Mouse (Mus musculus) layer of hippocampus, adult 9-10 months (tissue): ENCODE data around the gene Mt4.
"Not testable (repeated sequence)": the region's sequence is repeated elsewhere in the genome, so short reads cannot be mapped to it uniquely, and the experiment has no call there.

Experiments
- DNase-seq: peaks from one replicate; pipeline ENCODE4 v3.0.0; 2022; ENCODE audit warnings: low spot score

Gene Mt4

DNA sequence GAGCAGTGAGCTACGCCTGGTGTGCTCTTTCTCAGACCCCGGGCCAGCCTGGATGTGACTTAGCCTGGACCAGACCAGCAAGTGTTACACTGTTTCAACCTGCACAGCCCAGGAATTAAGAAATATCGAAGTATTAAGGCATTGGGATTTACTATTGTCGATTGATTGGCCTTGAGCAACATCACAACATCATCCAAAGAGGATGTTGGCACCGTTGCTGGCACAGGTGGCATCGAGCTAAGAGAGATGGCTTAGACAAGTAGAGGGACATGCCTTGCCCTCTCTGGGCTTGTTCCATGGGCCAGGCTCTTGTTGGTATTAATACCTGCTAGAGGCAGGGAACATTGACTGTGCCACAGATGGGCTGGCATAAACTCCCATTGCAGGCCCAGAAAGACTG, 1.4 kb upstream of the Mt4 start:
- DNase-seq, result no peak

DNA sequence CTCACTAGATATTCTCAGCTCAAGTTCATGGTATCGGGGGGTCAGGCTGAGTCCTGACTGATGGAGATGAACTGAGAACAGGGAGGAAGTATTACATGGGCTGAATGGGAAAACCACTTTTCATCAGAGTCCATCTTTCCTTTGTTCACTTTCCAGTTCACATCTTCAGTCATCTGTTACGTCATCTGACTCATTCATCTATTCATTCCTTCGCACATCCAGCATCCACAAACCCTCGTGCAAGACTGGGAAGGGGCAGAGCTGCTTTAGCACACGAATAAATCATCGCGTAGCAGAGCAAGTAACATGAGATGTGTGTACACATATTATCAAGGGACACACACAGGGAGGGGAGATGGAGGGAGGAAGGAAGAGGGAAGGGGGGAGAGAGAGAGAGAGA, 805 bp upstream of the Mt4 start:
- DNase-seq, result no peak

DNA sequence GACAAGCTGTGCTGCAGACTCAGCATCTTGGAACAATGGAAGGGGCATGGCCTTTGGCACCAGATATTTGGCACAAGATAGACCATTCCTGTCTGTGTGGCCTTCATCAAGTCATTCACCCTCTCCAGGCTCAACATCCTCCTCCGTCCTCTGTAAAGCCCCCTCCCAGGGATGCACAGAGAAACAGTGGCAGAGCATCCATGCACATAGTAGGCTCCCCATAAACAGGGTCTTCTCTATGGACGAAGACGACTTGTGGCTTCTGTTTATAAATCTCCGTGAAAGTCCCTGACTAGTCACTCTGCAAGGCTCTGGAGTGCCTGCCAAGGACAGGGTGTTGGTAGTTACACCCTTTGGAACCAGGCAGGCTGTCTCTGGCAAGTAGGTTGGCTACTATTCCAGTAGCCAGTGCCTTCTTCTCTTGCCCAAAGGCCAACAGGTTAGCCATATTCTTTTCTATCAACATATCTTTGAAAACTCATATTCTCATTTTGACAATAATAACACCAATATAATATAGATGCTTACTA, 3.3 kb downstream of the Mt4 start:
- no peak for DNase-seq

DNA sequence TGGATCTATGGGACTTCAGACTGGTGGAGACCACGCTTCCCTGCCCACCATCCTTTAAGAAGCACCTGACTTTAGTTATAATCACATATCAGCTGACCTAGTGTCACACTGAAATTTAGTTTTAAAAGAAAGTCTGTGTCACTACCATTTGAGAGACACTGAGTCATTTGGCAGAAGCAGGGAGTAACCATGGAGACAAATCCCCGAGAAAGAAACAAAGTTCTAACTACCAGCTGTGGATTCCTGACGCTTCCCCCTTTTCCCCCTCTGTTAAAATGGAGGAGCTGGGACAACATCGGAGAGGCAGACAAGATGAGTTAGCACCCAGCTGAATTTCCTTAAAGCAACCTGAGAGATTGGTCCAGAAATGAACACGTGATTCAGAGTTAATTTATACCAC, 11.2 kb downstream of the Mt4 start:
- no peak for DNase-seq

DNA sequence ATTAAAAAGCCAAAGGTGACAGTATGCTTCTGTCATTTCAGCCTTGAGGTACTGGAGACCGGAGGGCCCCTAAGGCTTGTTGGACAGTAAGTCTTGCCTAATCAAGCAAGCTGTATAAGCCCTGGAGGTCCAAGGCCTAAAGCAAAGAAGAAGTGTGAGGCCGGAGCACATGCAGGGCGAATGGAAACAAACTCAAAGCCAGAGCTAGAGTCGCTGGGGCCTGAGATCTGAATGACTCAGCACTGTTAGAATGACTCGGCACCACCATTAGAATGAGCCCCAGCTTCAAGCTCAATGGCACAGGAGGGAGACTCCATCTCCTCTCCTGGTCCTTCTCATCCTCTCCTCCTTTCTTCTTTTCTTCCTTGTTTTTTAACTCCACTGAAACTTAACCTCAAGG, 13.9 kb downstream of the Mt4 start:
- no peak for DNase-seq

DNA sequence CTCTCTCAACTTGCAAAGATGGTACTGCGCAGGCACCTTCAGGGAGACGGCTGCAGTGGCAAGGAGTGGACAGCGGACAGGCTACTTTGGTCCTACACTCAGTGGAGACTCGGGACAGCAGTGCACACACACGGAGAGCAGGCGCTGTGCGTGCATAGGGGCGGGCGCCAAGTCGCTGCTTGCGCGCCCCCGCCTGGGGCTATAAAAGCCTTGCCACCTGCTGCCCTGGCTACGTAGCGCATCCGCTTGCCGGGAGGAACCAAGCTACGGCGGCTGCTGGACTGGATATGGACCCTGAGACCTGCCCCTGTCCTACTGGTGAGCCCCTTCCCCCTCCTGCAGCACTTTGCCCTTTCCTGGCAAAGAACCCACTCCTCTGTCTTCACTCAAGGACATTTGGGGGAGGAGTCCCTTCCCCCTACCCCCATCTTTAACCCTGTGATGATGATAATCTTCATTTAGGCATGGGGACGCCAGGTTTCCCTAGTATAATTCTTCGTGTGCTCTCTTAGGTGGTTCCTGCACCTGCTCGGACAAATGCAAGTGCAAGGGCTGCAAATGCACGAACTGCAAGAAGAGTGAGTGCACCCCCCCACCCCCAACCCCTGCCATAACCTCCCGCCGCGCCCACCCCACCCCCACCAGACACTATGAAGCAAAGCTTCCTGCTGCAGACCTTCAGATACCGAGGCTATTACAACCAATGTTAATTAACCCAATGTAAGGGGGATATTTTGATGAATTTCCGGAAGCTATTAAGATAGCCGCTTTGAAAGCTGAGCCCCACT, 15.7 kb downstream of the Mt4 start, which contains the start of gene Mt3:
Gene Mt3 (plus strand): TSS at position 95 of the 788 bp plus-strand sequence.
- no peak for DNase-seq

DNA sequence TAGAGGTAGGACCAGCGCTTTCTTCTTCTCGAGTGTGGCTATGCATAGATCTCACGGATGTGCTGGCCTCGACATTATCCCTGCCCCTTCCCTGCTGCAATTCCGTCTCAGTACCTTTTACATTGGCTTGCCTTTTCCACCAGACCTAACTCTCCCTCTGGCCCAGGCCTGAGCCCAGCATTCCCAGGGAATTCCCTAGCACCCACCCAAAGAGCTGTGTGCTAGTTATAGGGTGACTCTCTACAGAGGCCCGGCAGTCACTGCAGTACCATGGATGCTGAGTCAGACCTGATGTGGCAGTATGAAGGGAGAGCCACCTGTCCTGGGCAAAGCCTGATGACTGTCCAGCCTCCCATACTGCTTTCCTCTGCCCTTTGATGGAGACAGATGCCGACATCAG, 16.5 kb downstream of the Mt4 start:
- no peak for DNase-seq

DNA sequence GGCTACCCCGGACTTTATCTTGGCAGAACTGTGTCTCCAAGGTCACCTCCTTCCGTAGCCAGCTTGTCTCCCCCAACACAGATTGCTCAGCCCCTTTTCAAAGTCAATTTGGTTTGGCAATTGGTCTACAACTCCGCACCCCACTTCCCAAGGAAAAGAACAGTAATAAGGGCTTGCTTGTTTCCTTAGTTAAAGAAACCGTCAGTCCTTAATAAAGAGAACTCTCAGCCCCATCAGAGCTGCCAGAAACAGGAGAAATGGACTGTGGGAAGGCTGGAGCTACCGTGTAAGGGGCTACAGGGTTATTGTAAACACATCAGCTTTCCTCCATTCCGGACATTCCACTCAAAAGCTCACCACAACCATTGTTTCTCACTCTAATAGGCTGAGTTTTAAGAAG, 17.5 kb downstream of the Mt4 start:
- DNase-seq, result no peak

DNA sequence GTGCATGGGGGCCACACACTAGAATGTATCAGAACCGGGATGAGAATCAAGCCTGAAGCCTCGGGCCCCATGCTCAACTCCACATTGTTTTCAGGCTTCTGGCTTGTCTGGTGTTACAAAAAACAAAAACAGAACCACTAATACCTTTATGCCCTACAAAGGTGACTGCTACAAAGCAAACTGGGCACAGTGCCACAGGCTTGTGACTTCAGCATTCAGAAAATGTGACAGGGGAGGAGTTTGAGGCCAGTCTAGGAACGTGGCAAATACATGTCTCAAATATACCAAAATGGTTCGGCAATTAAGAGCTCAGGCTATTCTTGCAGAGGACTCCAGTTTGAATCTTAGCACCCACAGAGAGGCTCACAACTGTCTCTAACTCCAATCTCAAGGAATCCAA, 19.1 kb downstream of the Mt4 start:
- DNase-seq, result no peak

DNA sequence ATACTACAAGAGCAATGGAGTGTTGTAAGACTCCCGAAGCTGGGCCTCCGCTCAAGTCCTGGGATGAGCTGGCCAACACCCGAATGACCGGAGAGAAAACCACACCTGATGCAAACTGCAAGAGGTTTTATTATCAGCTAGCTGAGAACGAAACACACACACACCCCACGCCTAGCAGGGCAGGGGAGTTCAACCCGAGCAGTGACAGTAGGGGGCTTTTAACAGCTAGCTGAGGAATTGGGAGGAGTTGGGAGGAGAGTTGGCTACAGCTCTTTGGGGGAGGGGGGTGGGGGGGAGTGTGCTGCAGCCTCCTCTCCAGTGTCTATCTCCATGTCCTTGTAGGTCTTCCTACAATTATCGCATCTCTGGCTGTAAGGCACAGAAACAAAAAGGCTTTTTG, 28.8 kb downstream of the Mt4 start:
- DNase-seq, result not testable (repeated sequence)

DNA sequence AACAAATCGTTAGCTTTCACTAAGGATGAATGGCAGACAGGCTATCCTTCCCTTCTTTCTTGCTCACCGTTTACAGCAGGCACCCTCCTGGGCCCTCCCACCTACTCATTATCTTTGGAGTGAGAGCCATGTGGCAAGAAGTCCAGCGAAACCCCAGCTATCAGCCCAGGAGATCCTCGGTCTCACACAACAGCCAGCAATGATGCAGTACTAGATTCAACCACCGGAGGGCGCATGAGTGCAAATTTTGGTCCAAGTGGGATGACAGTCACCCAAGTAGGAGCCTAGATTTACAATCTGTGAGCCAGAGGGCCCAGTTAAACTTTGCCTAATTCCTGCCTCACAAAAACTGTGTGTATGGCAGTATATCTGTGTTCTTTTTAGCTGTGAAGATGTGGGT, 30.2 kb downstream of the Mt4 start:
- peak; percentile 97 for DNase-seq

DNA sequence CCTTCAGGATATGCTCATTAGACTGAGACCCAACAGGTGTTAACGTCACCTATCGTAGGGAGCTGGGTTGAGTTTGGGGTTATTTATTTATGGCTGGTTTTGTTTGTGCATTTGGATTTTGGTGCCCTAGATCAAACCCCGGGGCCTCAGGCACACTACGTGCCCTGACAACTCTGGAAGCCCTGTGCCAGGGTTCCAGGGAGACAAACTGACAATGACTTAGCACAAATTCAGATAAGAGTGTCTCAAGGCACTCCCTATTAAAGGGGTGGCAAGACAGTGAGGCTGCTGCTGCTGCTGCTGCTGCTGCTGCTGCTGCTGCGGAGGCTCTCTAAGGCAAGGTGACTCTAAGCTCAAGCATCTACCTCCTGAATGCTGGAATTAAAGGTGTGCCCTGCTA, 32.5 kb downstream of the Mt4 start:
- DNase-seq, result no peak

DNA sequence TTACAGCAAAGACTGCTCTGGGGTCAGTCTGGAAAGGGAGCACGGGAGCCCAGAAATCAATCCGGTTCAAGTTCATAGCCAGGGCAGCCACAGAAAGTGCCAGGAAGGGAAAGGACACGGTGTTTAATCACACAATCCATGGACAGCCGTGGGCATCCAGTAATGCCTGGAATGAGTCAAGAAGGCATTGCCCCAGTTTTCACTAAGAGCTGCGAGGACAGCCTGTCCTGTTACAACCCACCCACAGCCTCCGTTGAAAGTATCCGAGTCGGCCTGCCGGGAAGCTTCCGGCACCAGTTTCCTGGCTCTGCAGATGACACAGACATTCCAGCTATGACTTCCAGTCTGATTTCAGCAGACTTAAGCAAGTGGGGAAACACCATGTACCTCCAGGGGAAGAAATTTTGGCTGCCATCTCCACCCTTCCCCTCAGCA, 34.3 kb downstream of the Mt4 start:
- no peak for DNase-seq

DNA sequence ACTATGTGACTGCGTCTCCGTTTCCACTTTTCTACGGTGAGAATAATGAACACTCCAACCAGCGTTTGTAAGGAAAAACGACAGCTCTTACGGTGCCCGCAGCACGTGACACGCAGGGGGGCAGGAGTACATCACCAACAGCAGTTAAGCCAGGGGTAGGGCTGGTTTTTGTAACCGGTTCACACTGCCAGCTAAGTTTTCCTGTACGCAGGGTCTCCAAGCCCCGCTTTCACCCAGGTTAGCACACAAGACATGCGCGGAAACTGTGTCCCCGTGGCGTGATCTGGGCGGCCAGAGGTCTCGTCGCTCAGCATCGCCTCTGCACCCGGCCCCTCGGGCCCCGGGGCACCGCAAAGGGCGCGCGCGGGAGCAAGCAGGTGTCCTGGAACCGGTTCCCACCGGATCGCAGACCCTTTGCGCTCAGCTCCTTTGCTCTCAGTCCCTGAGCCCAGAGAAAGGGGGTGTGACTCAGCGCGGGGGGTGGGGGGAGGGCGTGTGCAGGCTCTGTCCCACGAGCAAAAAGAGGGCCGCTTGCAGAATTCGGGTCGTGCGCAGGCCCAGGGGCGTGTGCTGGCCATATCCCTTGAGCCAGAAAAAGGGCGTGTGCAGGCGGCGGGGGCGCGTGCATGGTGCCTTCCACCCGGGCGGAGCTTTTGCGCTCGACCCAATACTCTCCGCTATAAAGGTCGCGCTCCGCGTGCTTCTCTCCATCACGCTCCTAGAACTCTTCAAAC, 35.2 kb downstream of the Mt4 start, which contains the start of gene Mt2:
Gene Mt2 (plus strand): TSS at position 590 of the 734 bp plus-strand sequence.
- no peak for DNase-seq

DNA sequence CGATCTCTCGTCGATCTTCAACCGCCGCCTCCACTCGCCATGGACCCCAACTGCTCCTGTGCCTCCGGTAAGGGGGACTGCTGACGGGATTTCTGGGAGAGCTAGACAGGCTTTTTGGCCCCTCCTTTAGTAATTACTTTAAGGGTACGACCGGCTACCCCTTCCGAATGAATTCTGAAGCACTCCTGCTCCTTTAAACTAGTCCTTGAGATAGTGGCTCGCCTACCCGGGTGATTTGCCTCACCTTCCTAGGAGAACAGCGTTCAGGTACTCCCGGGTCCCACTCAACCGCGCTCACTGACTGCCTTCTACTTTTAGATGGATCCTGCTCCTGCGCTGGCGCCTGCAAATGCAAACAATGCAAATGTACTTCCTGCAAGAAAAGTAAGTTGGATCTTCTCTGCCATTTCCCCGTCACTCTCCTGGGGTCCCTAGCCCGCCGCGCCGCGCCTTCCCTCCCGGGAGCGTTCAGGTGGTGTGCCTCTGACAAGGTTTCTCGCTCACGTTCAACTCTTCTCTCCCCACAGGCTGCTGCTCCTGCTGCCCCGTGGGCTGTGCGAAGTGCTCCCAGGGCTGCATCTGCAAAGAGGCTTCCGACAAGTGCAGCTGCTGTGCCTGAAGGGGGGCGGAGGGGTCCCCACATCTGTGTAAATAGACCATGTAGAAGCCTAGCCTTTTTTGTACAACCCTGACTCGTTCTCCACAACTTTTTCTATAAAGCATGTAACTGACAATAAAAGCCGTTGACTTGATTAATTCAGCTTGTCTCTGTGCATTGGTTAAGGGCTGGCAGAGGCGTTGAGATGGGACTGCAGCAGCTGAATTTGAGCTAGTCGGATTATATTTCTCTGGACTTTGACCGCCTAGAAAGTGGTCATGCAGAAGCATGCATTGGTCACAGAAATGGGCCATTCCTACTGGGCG, 36.1 kb downstream of the Mt4 start:
- DNase-seq, result no peak

DNA sequence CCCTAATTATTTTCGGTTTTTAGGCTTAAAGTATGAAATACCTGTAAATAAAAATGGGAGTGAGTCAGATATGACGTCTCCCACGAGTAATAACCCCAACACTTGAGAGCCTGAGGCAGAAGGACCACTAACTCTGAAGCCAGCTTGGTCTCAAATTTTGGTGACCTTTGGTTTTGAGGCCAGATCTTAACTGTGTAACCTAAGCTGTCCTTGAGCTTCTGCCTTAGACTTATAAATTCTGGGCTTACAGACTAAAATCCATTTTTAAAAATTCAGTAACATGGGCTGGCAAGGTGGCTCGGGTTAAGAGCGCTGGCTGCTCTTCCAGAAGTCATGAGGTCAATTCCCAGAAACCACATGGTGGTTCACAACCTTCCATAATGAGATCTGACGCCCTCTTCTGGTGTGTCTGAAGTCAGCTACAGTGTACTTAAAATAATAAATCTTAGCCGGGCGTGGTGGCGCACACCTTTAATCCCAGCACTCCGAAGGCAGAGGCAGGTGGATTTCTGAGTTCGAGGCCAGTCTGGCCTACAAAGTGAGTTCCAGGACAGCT, 36.9 kb downstream of the Mt4 start:
- no peak for DNase-seq

DNA sequence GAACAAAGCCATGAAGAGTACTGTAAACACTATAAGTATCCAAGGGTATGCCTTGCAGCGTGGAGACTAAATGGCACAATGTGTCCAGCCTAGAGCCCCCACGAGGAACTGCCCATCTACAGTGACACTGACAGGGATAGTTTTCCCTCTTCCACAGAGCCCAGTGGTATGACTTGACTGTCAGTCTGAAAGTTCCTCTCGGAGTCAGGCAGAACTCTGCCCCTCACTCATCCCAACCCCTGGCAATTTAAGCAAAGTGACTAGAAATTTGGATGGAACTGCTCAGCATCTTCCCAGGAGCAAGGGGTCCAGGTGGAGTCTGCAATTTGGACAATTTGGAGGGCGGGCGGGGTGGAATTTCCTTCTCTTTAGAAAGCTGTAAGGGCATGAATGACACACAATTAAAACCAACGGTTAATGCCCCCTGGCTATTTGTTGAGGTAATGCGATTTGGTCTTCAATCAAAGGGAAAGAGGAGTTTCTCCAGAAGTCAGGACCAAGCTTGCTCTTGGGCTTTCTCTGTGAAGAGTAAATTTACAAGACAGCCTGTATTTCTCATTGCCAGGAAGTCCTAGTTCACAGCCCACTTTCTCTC, 37.7 kb downstream of the Mt4 start:
- no peak for DNase-seq

DNA sequence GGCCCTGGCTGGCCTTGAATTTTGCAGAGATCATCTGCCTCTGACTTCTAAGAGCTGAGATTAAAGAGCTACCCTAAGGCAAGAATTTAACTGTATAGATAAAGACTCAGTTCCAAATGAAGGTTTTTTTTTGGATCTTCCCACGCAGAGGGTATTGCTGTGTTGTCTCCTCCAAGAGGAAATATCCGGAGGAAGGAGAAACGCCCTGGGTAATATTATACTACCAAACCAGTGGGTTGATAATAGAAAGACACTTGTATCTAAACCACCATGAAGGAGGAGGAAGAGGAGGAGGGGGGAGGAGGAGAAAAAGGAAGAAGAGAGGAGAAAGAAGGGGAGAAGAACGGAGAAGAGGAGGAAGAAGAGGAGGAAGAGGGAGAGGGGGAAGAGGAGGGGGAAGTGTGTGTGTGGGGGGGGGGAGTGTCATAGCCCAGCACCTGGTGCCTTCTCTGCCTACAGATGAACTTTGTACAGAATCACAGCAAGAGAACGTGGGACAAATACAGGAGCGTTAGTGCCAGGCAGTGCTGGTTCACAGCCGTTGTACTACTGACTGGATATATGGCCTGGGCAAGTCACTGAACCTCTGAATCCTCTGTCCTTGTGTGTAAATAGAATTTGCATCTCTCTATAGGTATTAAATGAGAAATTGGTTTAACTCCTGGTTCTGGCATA, 40.9 kb downstream of the Mt4 start:
- no peak for DNase-seq

DNA sequence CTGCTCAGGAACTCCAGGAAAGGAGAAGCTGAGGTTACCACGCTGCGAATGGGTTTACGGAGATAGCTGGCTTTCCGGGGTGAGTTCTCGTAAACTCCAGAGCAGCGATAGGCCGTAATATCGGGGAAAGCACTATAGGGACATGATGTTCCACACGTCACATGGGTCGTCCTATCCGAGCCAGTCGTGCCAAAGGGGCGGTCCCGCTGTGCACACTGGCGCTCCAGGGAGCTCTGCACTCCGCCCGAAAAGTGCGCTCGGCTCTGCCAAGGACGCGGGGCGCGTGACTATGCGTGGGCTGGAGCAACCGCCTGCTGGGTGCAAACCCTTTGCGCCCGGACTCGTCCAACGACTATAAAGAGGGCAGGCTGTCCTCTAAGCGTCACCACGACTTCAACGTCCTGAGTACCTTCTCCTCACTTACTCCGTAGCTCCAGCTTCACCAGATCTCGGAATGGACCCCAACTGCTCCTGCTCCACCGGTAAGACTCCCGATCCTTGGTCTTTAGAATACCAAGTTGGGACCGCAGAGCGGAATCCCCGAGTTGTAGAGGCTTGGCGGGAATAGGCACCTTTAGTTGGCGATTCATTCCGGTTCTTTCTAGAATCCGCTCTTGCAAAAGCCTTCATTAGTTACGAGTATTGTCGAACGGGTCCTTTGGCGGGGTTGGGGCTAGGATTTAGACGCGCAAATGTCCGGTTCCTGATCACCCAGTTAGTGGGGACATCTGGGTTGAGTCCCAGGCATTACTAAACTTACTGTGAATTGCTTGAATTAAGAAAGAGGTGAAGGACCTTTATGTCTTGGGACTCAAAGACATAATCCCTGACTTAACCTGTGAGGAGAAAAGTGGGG, 42.1 kb downstream of the Mt4 start, which contains the start of gene Mt1:
Gene Mt1 (plus strand): TSS at position 226 of the 856 bp plus-strand sequence.
- DNase-seq, result peak; percentile 77
